ENCODE assay signal across 25 mouse cellular contexts in genomic region chr4:149705298-149705697, GRCm38 (mm10). TPM values are rescaled to one million over a fixed set of nuclear protein-coding genes. Genes with fewer than 3 reads are reported as not detected.
DNase-seq lines count a peak whose midpoint lies in the region; ATAC-seq and TF ChIP-seq lines count a peak whose summit lies in the region.
"Had no signal": no experiment of that assay in that cellular context is flagged by ENCODE, and none has a peak within 500 bp of the region (broad histone marks: within the 10 kb centered on the region; RNA-seq: fewer than 3 reads in every experiment).

No protein-coding gene starts in this region.

- no peak overlapping the region for H3K27ac ChIP-seq in intestine, embryonic 14.5 days (ENCODE audit: low read depth)
- H3K27ac ChIP-seq in intestine, postnatal 0 days (ENCODE audit: low read depth, low read length) = no peak overlapping the region
- peak overlapping the region; percentile 61 for H3K27ac ChIP-seq in CH12.LX (ENCODE audit: insufficient read depth, low read depth)
- H3K27ac ChIP-seq in hindbrain, embryonic 13.5 days = no peak overlapping the region
- H3K27ac ChIP-seq: embryonic facial prominence, embryonic 10.5 days; embryonic facial prominence, embryonic 15.5 days; forebrain, embryonic 12.5 days; heart, embryonic 13.5 days; hindbrain, embryonic 15.5 days; left cerebral cortex, adult 2 months; limb, embryonic 12.5 days; midbrain, embryonic 13.5 days; neural tube, embryonic 12.5 days; stomach, embryonic 15.5 days had no signal

- TF ChIP-seq POLR2A in CH12.LX (IDR thresholded peaks at IDR 0.05; ENCODE audit: low read depth, low read length) = peak; percentile 33; the same call in 1 of the 2 replicates

- H3K27me3 ChIP-seq in intestine, embryonic 14.5 days (replicated peaks; ENCODE audit: control insufficient read depth, insufficient read depth, low read length) = no peaks in the 10 kb centered on the region
- no peaks in the 10 kb centered on the region for H3K27me3 ChIP-seq in intestine, postnatal 0 days (replicated peaks; ENCODE audit: control insufficient read depth, insufficient read depth, low read length)
- no peaks in the 10 kb centered on the region for H3K27me3 ChIP-seq in CH12.LX (replicated peaks)
- H3K27me3 ChIP-seq in hindbrain, embryonic 13.5 days = peaks cover 8% of the 10 kb centered on the region
- H3K27me3 ChIP-seq: embryonic facial prominence, embryonic 15.5 days; hindbrain, embryonic 15.5 days; midbrain, embryonic 13.5 days; stomach, embryonic 15.5 days had no signal

- peak; percentile 61; the same call in 1 of the 2 replicates for ATAC-seq in intestine, embryonic 14.5 days (replicated peaks; ENCODE audit: low FRiP score, low TSS enrichment, low read depth)
- no peak for ATAC-seq in intestine, postnatal 0 days
- 0 out of 2 replicates have a peak, but pooled peaks have one; percentile 7 for ATAC-seq in granulocyte monocyte progenitor cell, adult 5-6 weeks (replicated peaks; ENCODE audit: poor library complexity, severe bottlenecking)
- peak; percentile 11; the same call in 1 of the 2 replicates for ATAC-seq in megakaryocyte, adult 5-6 weeks (ENCODE audit: poor library complexity, severe bottlenecking)
- no peak for ATAC-seq in hindbrain, embryonic 13.5 days (ENCODE audit: low FRiP score)
- ATAC-seq: midbrain, embryonic 13.5 days had no signal

- H3K4me3 ChIP-seq in intestine, embryonic 14.5 days (ENCODE audit: low read depth, low read length) = no peak overlapping the region
- H3K4me3 ChIP-seq in intestine, postnatal 0 days (ENCODE audit: low read depth, low read length) = no peak overlapping the region
- H3K4me3 ChIP-seq in CH12.LX (replicated peaks in 1 of 3; ENCODE audit: low read depth in 2 of 3, low read length in 2 of 3, poor library complexity in 1 of 3) = peak overlapping the region; percentile 8 to 25 (median 13)
- no peak overlapping the region for H3K4me3 ChIP-seq in hindbrain, embryonic 13.5 days
- H3K4me3 ChIP-seq: embryonic facial prominence, embryonic 10.5 days; embryonic facial prominence, embryonic 15.5 days; forebrain, embryonic 12.5 days; heart, embryonic 13.5 days; hindbrain, embryonic 15.5 days; left cerebral cortex, adult 2 months; limb, embryonic 12.5 days; midbrain, embryonic 13.5 days; neural tube, embryonic 12.5 days; stomach, embryonic 15.5 days had no signal

- H3K4me1 ChIP-seq in intestine, embryonic 14.5 days (replicated peaks; ENCODE audit: control insufficient read depth, insufficient read depth, low read length) = no peaks in the 10 kb centered on the region
- no peaks in the 10 kb centered on the region for H3K4me1 ChIP-seq in intestine, postnatal 0 days (replicated peaks; ENCODE audit: control insufficient read depth, insufficient read depth, low read length)
- peaks cover 5 to 44% of the 10 kb centered on the region in 2 experiments for H3K4me1 ChIP-seq in CH12.LX (ENCODE audit: control insufficient read depth in 1 of 2, insufficient read depth in 2 of 2)
- no peaks in the 10 kb centered on the region for H3K4me1 ChIP-seq in hindbrain, embryonic 13.5 days (replicated peaks)
- H3K4me1 ChIP-seq: forebrain, embryonic 12.5 days; hindbrain, embryonic 15.5 days; limb, embryonic 12.5 days; midbrain, embryonic 13.5 days; neural tube, embryonic 12.5 days; stomach, embryonic 15.5 days had no signal

- no peak for DNase-seq in intestine, embryonic 14.5 days (ENCODE audit: low spot score)
- no peak for DNase-seq in CH12.LX (ENCODE audit: extremely low read depth)
- no peak for DNase-seq in ovary, adult 18-20 months (ENCODE audit: low spot score)
- DNase-seq in yolk sac, embryonic 10.5 days (ENCODE audit: low spot score) = no peak
- DNase-seq: adrenal gland, postnatal 25 days; cerebellum, adult 8-10 months; cerebellum, postnatal 25 days; gastrocnemius, postnatal 36 days; heart, postnatal 10 days; kidney, adult 11 months; kidney, postnatal 14 days had no signal

- H3K9me3 ChIP-seq in intestine, embryonic 14.5 days (ENCODE audit: control insufficient read depth, low read length) = no peaks in the 10 kb centered on the region
- no peaks in the 10 kb centered on the region for H3K9me3 ChIP-seq in intestine, postnatal 0 days (ENCODE audit: control insufficient read depth)
- H3K9me3 ChIP-seq in CH12.LX (replicated peaks; ENCODE audit: low read length) = no peaks in the 10 kb centered on the region
- no peaks in the 10 kb centered on the region for H3K9me3 ChIP-seq in hindbrain, embryonic 13.5 days
- H3K9me3 ChIP-seq: embryonic facial prominence, embryonic 10.5 days; embryonic facial prominence, embryonic 15.5 days; forebrain, embryonic 12.5 days; heart, embryonic 13.5 days; hindbrain, embryonic 15.5 days; limb, embryonic 12.5 days; midbrain, embryonic 13.5 days; neural tube, embryonic 12.5 days; stomach, embryonic 15.5 days had no signal

- in situ Hi-C loops in CH12.LX (cut with MboI; ENCODE audit: low pct_ligation_motif_present, low pct_unique_long_range_greater_than_20kb, low sequenced_read_pairs) = loop anchor here (25.0 kb wide), 1 partner anchor 543 kb away; the partner anchor contains the start of gene Pgd

- TF ChIP-seq EP300 in CH12.LX (IDR thresholded peaks at IDR 0.05; ENCODE audit: low read length) = no peak

- no peak for TF ChIP-seq RAD21 in CH12.LX (IDR thresholded peaks at IDR 0.05; ENCODE audit: low read depth, low read length)

- H3K79me2 ChIP-seq in CH12.LX (replicated peaks; ENCODE audit: control insufficient read depth, extremely low read depth, insufficient read depth, poor library complexity, severe bottlenecking) = peaks cover 19% of the 10 kb centered on the region

- no peak for TF ChIP-seq CTCF in intestine, postnatal 0 days (IDR thresholded peaks at IDR 0.05; ENCODE audit: low read depth)
- TF ChIP-seq CTCF in CH12.LX (conservative IDR thresholded peaks at IDR 0.05 in 1 of 2, IDR thresholded peaks at IDR 0.05 in 1 of 2; ENCODE audit: low read depth in 2 of 2, low read length in 2 of 2) = no peak

- dilution Hi-C loops in CH12.LX (cut with MboI; ENCODE audit: extremely low pct_ligation_motif_present, extremely low pct_unique_long_range_greater_than_20kb, low sequenced_read_pairs) = no loop called here

- no peaks in the 10 kb centered on the region for H3K36me3 ChIP-seq in intestine, embryonic 14.5 days (ENCODE audit: control insufficient read depth, insufficient read depth, low read length)
- no peaks in the 10 kb centered on the region for H3K36me3 ChIP-seq in intestine, postnatal 0 days (ENCODE audit: control insufficient read depth, insufficient read depth)
- peaks cover 0 to 26% of the 10 kb centered on the region in 2 experiments for H3K36me3 ChIP-seq in CH12.LX (replicated peaks in 1 of 2; ENCODE audit: control insufficient read depth in 1 of 2, insufficient read depth in 1 of 2, low read length in 1 of 2)
- no peaks in the 10 kb centered on the region for H3K36me3 ChIP-seq in hindbrain, embryonic 13.5 days
- H3K36me3 ChIP-seq: embryonic facial prominence, embryonic 10.5 days; embryonic facial prominence, embryonic 15.5 days; forebrain, embryonic 12.5 days; heart, embryonic 13.5 days; hindbrain, embryonic 15.5 days; limb, embryonic 12.5 days; midbrain, embryonic 13.5 days; neural tube, embryonic 12.5 days; stomach, embryonic 15.5 days had no signal

- WGBS in intestine, embryonic 14.5 days = 56% methylated on average over 7 of the region's 7 CpGs
- 39% methylated on average over 7 of the region's 7 CpGs for WGBS in intestine, postnatal 0 days
- WGBS in hindbrain, embryonic 13.5 days = 77% methylated on average over 7 of the region's 7 CpGs

- H3K9ac ChIP-seq in intestine, embryonic 14.5 days (ENCODE audit: low read length) = no peak overlapping the region
- no peak overlapping the region for H3K9ac ChIP-seq in intestine, postnatal 0 days (ENCODE audit: low read depth, low read length)
- H3K9ac ChIP-seq in CH12.LX (ENCODE audit: insufficient read depth, low read depth) = peak overlapping the region; percentile 41; the same call in 1 of the 2 replicates
- no peak overlapping the region for H3K9ac ChIP-seq in hindbrain, embryonic 13.5 days
- H3K9ac ChIP-seq: embryonic facial prominence, embryonic 15.5 days; forebrain, embryonic 12.5 days; heart, embryonic 13.5 days; hindbrain, embryonic 15.5 days; limb, embryonic 12.5 days; midbrain, embryonic 13.5 days; neural tube, embryonic 12.5 days; stomach, embryonic 15.5 days had no signal

- H3K4me2 ChIP-seq in intestine, embryonic 14.5 days (ENCODE audit: low read length) = no peak overlapping the region
- H3K4me2 ChIP-seq in intestine, postnatal 0 days (replicated peaks; ENCODE audit: low read depth) = no peak overlapping the region
- peak overlapping the region; percentile 81 for H3K4me2 ChIP-seq in CH12.LX (ENCODE audit: insufficient read depth, low read depth, poor library complexity, severe bottlenecking)
- no peak overlapping the region for H3K4me2 ChIP-seq in hindbrain, embryonic 13.5 days
- H3K4me2 ChIP-seq: embryonic facial prominence, embryonic 15.5 days; forebrain, embryonic 12.5 days; heart, embryonic 13.5 days; hindbrain, embryonic 15.5 days; limb, embryonic 12.5 days; midbrain, embryonic 13.5 days; neural tube, embryonic 12.5 days; stomach, embryonic 15.5 days had no signal

RNA-seq across cellular contexts. Expression of gene Pik3cd, which starts 2.9 kb away (rescaled TPM):
- 5.2 and 5.8 TPM in 2 replicates for polyA plus RNA-seq in intestine, embryonic 14.5 days (2014; fragmentation: Nextera tagmentation; extraction: Ambion mirVana)
- polyA plus RNA-seq in intestine, postnatal 0 days (2015; fragmentation: Nextera tagmentation; extraction: Ambion mirVana) = 2.5 TPM in 2 replicates
- total RNA-seq in CH12.LX (2012; rRNA removed) = 84.0 and 95.0 TPM in 2 replicates
- 57.0 and 60.3 TPM in 2 replicates for total RNA-seq in CH12.LX (2014; rRNA removed)
- polyA plus RNA-seq in CH12.LX (2012; ENCODE audit: insufficient read length, low read depth) = 62.4 and 72.1 TPM in 2 replicates
- 72.9 and 80.4 TPM in 2 replicates for total RNA-seq in granulocyte monocyte progenitor cell, adult 5-6 weeks (2014; fragmentation: Nextera tagmentation)
- 64.5 and 81.6 TPM in 2 replicates for total RNA-seq in granulocyte monocyte progenitor cell, adult 5-6 weeks (2017)
- total RNA-seq in megakaryocyte, adult 5-6 weeks (2015) = 76.6 and 78.3 TPM in 2 replicates
- total RNA-seq in megakaryocyte, adult 5-6 weeks (2017) = 129 and 130 TPM in 2 replicates
- polyA plus RNA-seq in hindbrain, embryonic 13.5 days (2015; fragmentation: Nextera tagmentation; extraction: Ambion mirVana) = 17.1 and 18.1 TPM in 2 replicates

RNA-seq across cellular contexts. Expression of gene Tmem201, which starts 32.5 kb away (rescaled TPM):
- polyA plus RNA-seq in intestine, embryonic 14.5 days (2014; fragmentation: Nextera tagmentation; extraction: Ambion mirVana) = 22.2 and 22.9 TPM in 2 replicates
- polyA plus RNA-seq in intestine, postnatal 0 days (2015; fragmentation: Nextera tagmentation; extraction: Ambion mirVana) = 8.7 and 9.6 TPM in 2 replicates
- total RNA-seq in CH12.LX (2012; rRNA removed) (16.2 and 18.0 TPM in 2 replicates), CH12.LX (2014; rRNA removed) (6.4 and 6.5 TPM in 2 replicates)
- 23.7 and 29.2 TPM in 2 replicates for polyA plus RNA-seq in CH12.LX (2012; ENCODE audit: insufficient read length, low read depth)
- total RNA-seq in granulocyte monocyte progenitor cell, adult 5-6 weeks (2014; fragmentation: Nextera tagmentation) = 14.0 and 17.6 TPM in 2 replicates
- total RNA-seq in granulocyte monocyte progenitor cell, adult 5-6 weeks (2017) = 7.1 and 7.5 TPM in 2 replicates
- total RNA-seq in megakaryocyte, adult 5-6 weeks (2015) = 1.2 and 2.9 TPM in 2 replicates
- total RNA-seq in megakaryocyte, adult 5-6 weeks (2017) = 1.5 and 1.9 TPM in 2 replicates
- 36.3 and 41.2 TPM in 2 replicates for polyA plus RNA-seq in hindbrain, embryonic 13.5 days (2015; fragmentation: Nextera tagmentation; extraction: Ambion mirVana)

Comparison
In these comparisons a context has a peak if more than half of its experiments do, and no peak if none do; other contexts are left out.
1. ATAC-seq: peak in intestine, embryonic 14.5 days (single experiment), granulocyte monocyte progenitor cell, adult 5-6 weeks (single experiment) and megakaryocyte, adult 5-6 weeks (single experiment); none in intestine, postnatal 0 days (single experiment) and hindbrain, embryonic 13.5 days (single experiment).
2. H3K4me3 ChIP-seq: peak in CH12.LX (3 of 3); none in intestine, embryonic 14.5 days (single experiment), intestine, postnatal 0 days (single experiment) and hindbrain, embryonic 13.5 days (single experiment).